Mouse (Mus musculus): ENCODE data around the gene BC035947.
A peak's percentile ranks its signal among the peaks of the same experiment; 100 is the strongest.
"Not testable (repeated sequence)": the region's sequence is repeated elsewhere in the genome, so short reads cannot be mapped to it uniquely, and the experiment has no call there.

Gene BC035947

GRCm38 (mm10) chr1:78511621-78512160 lies at the start of gene BC035947:
Gene BC035947 (minus strand): TSS chr1:78512158.
- no peak for DNase-seq (ENCODE audit: low spot score in 2 of 2)

GRCm38 (mm10) chr1:78554012-78554666 lies 42.2 kb upstream of the BC035947 start:
- no peak for DNase-seq (ENCODE audit: low spot score in 2 of 2)

GRCm38 (mm10) chr1:78548961-78549360 lies 37.0 kb upstream of the BC035947 start:
- DNase-seq (ENCODE audit: low spot score in 2 of 2): no peak

GRCm38 (mm10) chr1:78546258-78546657 lies 34.3 kb upstream of the BC035947 start:
- DNase-seq (ENCODE audit: low spot score in 2 of 2): no peak

GRCm38 (mm10) chr1:78543631-78544030 lies 31.7 kb upstream of the BC035947 start:
- not testable (repeated sequence) for DNase-seq (ENCODE audit: low spot score in 2 of 2)

- DNase-seq (ENCODE audit: low spot score in 2 of 2): no peak
Measured at GRCm38 (mm10) chr1:78539166-78539565, 27.2 kb upstream of the BC035947 start.

GRCm38 (mm10) chr1:78538396-78538795 lies 26.4 kb upstream of the BC035947 start:
- no peak for DNase-seq (ENCODE audit: low spot score in 2 of 2)

GRCm38 (mm10) chr1:78537494-78538010 lies 25.6 kb upstream of the BC035947 start:
- peak; percentile 11 to 73 for DNase-seq (ENCODE audit: low spot score in 2 of 2)

GRCm38 (mm10) chr1:78536310-78537164 lies 24.6 kb upstream of the BC035947 start:
- peak; percentile 22 to 81 for DNase-seq (ENCODE audit: low spot score in 2 of 2)

- no peak for DNase-seq (ENCODE audit: low spot score in 2 of 2)
Measured at GRCm38 (mm10) chr1:78534428-78535150, 22.6 kb upstream of the BC035947 start.

- DNase-seq (ENCODE audit: low spot score in 2 of 2): no peak
Measured at GRCm38 (mm10) chr1:78532184-78532800, 20.3 kb upstream of the BC035947 start.

GRCm38 (mm10) chr1:78530500-78531215 lies 18.7 kb upstream of the BC035947 start:
- no peak for DNase-seq (ENCODE audit: low spot score in 2 of 2)

GRCm38 (mm10) chr1:78529011-78529410 lies 17.1 kb upstream of the BC035947 start:
- DNase-seq (ENCODE audit: low spot score in 2 of 2): no peak

GRCm38 (mm10) chr1:78528356-78528755 lies 16.4 kb upstream of the BC035947 start:
- no peak for DNase-seq (ENCODE audit: low spot score in 2 of 2)

- peak; percentile 6 to 66 for DNase-seq (ENCODE audit: low spot score in 2 of 2)
Measured at GRCm38 (mm10) chr1:78525189-78525886, 13.4 kb upstream of the BC035947 start.

GRCm38 (mm10) chr1:78518907-78519306 lies 6.9 kb upstream of the BC035947 start:
- no peak for DNase-seq (ENCODE audit: low spot score in 2 of 2)

- DNase-seq (ENCODE audit: low spot score in 2 of 2): no peak
Measured at GRCm38 (mm10) chr1:78512756-78513155, 798 bp upstream of the BC035947 start.

GRCm38 (mm10) chr1:78510862-78511261 lies 1.1 kb downstream of the BC035947 start, which contains the start of gene Mogat1:
Gene Mogat1 (plus strand): TSS chr1:78510991.
- DNase-seq (ENCODE audit: low spot score in 2 of 2): no peak

GRCm38 (mm10) chr1:78507137-78507536 lies 4.8 kb downstream of the BC035947 start:
- DNase-seq (ENCODE audit: low spot score in 2 of 2): no peak

- DNase-seq (ENCODE audit: low spot score in 2 of 2): no peak
Measured at GRCm38 (mm10) chr1:78502527-78502926, 9.4 kb downstream of the BC035947 start.
